In the genomic region with DNA sequence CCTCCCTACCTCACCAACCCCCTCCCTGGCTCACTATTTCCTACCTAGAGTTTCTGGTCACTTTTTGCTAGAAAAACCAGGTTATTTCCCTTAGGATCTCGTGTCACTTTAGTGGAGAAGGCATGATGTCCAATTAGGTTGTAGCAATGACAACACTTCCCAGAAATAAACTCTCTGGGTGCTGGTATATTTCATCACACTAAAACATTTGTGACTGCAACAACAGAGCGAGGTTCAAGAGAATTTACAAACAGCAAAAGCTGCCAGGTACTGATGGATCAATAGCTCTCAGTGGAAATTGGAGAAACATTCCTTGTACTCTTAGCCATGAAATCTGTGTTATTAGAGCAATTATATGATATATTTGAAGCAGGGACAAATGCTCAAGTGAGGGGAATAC, we compare ENCODE assay signal across 19 mouse cellular contexts. TPM values are rescaled to one million over a fixed set of nuclear protein-coding genes. Genes with fewer than 3 reads are reported as not detected.
DNase-seq lines count a peak whose midpoint lies in the region; ATAC-seq and TF ChIP-seq lines count a peak whose summit lies in the region.
"Had no signal": no experiment of that assay in that cellular context is flagged by ENCODE, and none has a peak within 500 bp of the region (broad histone marks: within the 10 kb centered on the region; RNA-seq: fewer than 3 reads in every experiment).

No protein-coding gene starts in this region.

- H3K36me3 ChIP-seq in liver, adult 2 months (ENCODE audit: control insufficient read depth, insufficient read depth, low read length): no peaks in the 10 kb centered on the region
- H3K36me3 ChIP-seq in liver, embryonic 11.5 days (ENCODE audit: control insufficient read depth, insufficient read depth, low read length): no peaks in the 10 kb centered on the region
- no peaks in the 10 kb centered on the region for H3K36me3 ChIP-seq in liver, postnatal 0 days (replicated peaks; ENCODE audit: insufficient read depth, low read length)
- H3K36me3 ChIP-seq in liver, embryonic 12.5 days: no peaks in the 10 kb centered on the region
- H3K36me3 ChIP-seq: G1E had no signal

- DNase-seq in liver, adult 2 months (ENCODE audit: extremely low read depth, low read depth, low spot score): peak; percentile 94
- DNase-seq in liver, embryonic 11.5 days (ENCODE audit: low spot score): no peak
- DNase-seq in liver, postnatal 0 days: no peak
- DNase-seq: adrenal gland, adult 2 months; adrenal gland, adult 8-10 months; adrenal gland, postnatal 10 days; adrenal gland, postnatal 14 days; adrenal gland, postnatal 25 days; adrenal gland, postnatal 36 days; B cell, adult 2 months; cerebellum, adult 11 months; cerebellum, adult 11-12 months; cerebellum, adult 18-20 months had no signal

- TF ChIP-seq EP300 in liver, postnatal 0 days (IDR thresholded peaks at IDR 0.05; ENCODE audit: low read depth): no peak

- H3K9me3 ChIP-seq in liver, embryonic 11.5 days (ENCODE audit: control insufficient read depth, low read length): no peaks in the 10 kb centered on the region
- no peaks in the 10 kb centered on the region for H3K9me3 ChIP-seq in liver, postnatal 0 days (ENCODE audit: low read length)
- no peaks in the 10 kb centered on the region for H3K9me3 ChIP-seq in liver, embryonic 12.5 days (replicated peaks)
- H3K9me3 ChIP-seq: G1E had no signal

- no peaks in the 10 kb centered on the region for H3K27me3 ChIP-seq in liver, adult 2 months (ENCODE audit: control insufficient read depth, insufficient read depth, low read length)
- no peaks in the 10 kb centered on the region for H3K27me3 ChIP-seq in liver, embryonic 11.5 days (replicated peaks; ENCODE audit: control insufficient read depth, insufficient read depth, low read length)
- H3K27me3 ChIP-seq in liver, postnatal 0 days (ENCODE audit: insufficient read depth, low read length): no peaks in the 10 kb centered on the region
- no peaks in the 10 kb centered on the region for H3K27me3 ChIP-seq in liver, embryonic 12.5 days (replicated peaks)
- H3K27me3 ChIP-seq: CH12.LX, Patski had no signal

- no peak overlapping the region for H3K4me2 ChIP-seq in liver, embryonic 11.5 days
- no peak overlapping the region for H3K4me2 ChIP-seq in liver, postnatal 0 days (ENCODE audit: low read depth, low read length)
- H3K4me2 ChIP-seq in liver, embryonic 12.5 days: no peak overlapping the region

- TF ChIP-seq POLR2A in liver, adult 2 months (IDR thresholded peaks at IDR 0.05; ENCODE audit: extremely low read depth, insufficient read depth, low read length): no peak

- peaks cover 4% of the 10 kb centered on the region; the same call in 1 of the 2 replicates for H3K4me1 ChIP-seq in liver, adult 2 months (ENCODE audit: control insufficient read depth, insufficient read depth, low read length)
- H3K4me1 ChIP-seq in liver, embryonic 11.5 days (replicated peaks; ENCODE audit: control insufficient read depth, insufficient read depth, low read length): no peaks in the 10 kb centered on the region
- H3K4me1 ChIP-seq in liver, postnatal 0 days (ENCODE audit: insufficient read depth): no peaks in the 10 kb centered on the region
- H3K4me1 ChIP-seq in liver, embryonic 12.5 days: no peaks in the 10 kb centered on the region

- ATAC-seq in liver, embryonic 11.5 days (replicated peaks; ENCODE audit: low FRiP score): no peak
- peak; percentile 95 for ATAC-seq in liver, postnatal 0 days
- ATAC-seq in liver, embryonic 12.5 days: no peak
- ATAC-seq: activated CD4-positive, CD25-positive, alpha-beta regulatory T cell, adult 4 months; CD4-positive, CD25-positive, alpha-beta regulatory T cell, adult 4 months; Patski had no signal

- no peak for TF ChIP-seq CTCF in liver, adult 2 months (IDR thresholded peaks at IDR 0.05; ENCODE audit: low read depth, low read length)
- TF ChIP-seq CTCF in liver, postnatal 0 days (IDR thresholded peaks at IDR 0.05; ENCODE audit: low read depth): no peak

- H3K79me2 ChIP-seq in liver, adult 2 months (ENCODE audit: control insufficient read depth, insufficient read depth, low read length): no peaks in the 10 kb centered on the region

- H3K27ac ChIP-seq in liver, adult 2 months (replicated peaks; ENCODE audit: insufficient read depth, low read depth, low read length): peak overlapping the region; percentile 51; the same call in 1 of the 2 replicates
- H3K27ac ChIP-seq in liver, embryonic 11.5 days (ENCODE audit: low read depth, low read length): no peak overlapping the region
- peak overlapping the region; percentile 77 for H3K27ac ChIP-seq in liver, postnatal 0 days (ENCODE audit: low read depth)
- no peak overlapping the region for H3K27ac ChIP-seq in liver, embryonic 12.5 days

- no peak overlapping the region for H3K4me3 ChIP-seq in liver, adult 2 months (ENCODE audit: insufficient read depth, low read depth, low read length)
- H3K4me3 ChIP-seq in liver, embryonic 11.5 days (ENCODE audit: low read depth, low read length): no peak overlapping the region
- no peak overlapping the region for H3K4me3 ChIP-seq in liver, postnatal 0 days (ENCODE audit: low read depth, low read length)
- no peak overlapping the region for H3K4me3 ChIP-seq in liver, embryonic 12.5 days

- 14% methylated on average over 2 of the region's 2 CpGs for WGBS in liver, adult 2 months
- 58% methylated on average over 2 of the region's 2 CpGs for WGBS in liver, embryonic 11.5 days
- 36% methylated on average over 2 of the region's 2 CpGs for WGBS in liver, postnatal 0 days (ENCODE audit: insufficient replicate concordance)
- WGBS in liver, embryonic 12.5 days (ENCODE audit: insufficient replicate concordance): 45% methylated on average over 2 of the region's 2 CpGs

- no peak overlapping the region for H3K9ac ChIP-seq in liver, adult 2 months (ENCODE audit: low read depth, low read length)
- H3K9ac ChIP-seq in liver, embryonic 11.5 days (ENCODE audit: low read depth, low read length): no peak overlapping the region
- H3K9ac ChIP-seq in liver, postnatal 0 days (replicated peaks): no peak overlapping the region
- no peak overlapping the region for H3K9ac ChIP-seq in liver, embryonic 12.5 days

RNA-seq across cellular contexts. Expression of a gene that starts 25.3 kb away (rescaled TPM):
- 45.9 and 49.5 TPM in 2 replicates for total RNA-seq in liver, adult 2 months (2014; rRNA removed)
- 29.3 and 34.4 TPM in 2 replicates for polyA plus RNA-seq in liver, adult 2 months (2012; rRNA removed)
- 101 and 109 TPM in 2 replicates for polyA plus RNA-seq in liver, embryonic 11.5 days (2014; fragmentation: Nextera tagmentation; extraction: Ambion mirVana)
- 109 and 111 TPM in 2 replicates for polyA plus RNA-seq in liver, postnatal 0 days (2015; fragmentation: Nextera tagmentation; extraction: Ambion mirVana)
- 69.1 and 76.4 TPM in 2 replicates for polyA plus RNA-seq in liver, embryonic 12.5 days (2016; fragmentation: Nextera tagmentation; extraction: Ambion mirVana)

Comparison
In these comparisons a context has a peak if more than half of its experiments do, and no peak if none do; other contexts are left out.
1. H3K27ac ChIP-seq: peak in liver, adult 2 months (single experiment) and liver, postnatal 0 days (single experiment); none in liver, embryonic 11.5 days (single experiment) and liver, embryonic 12.5 days (single experiment).